Mouse (Mus musculus): ENCODE data around the gene Plxnc1. TPM values are rescaled to one million over a fixed set of nuclear protein-coding genes. Genes with fewer than 3 reads are reported as not detected.

Gene Plxnc1
- polyA plus RNA-seq, 1 experiment: 31.1 TPM

- TF ChIP-seq CTCF (IDR thresholded peaks at IDR 0.05; ENCODE audit: borderline replicate concordance, extremely low read depth, insufficient read depth, insufficient read length) (no peak), POLR2A (IDR thresholded peaks at IDR 0.05; ENCODE audit: borderline replicate concordance, extremely low read depth, insufficient read depth, insufficient read length, poor library complexity, severe bottlenecking) (no peak)
- no peak for DNase-seq (ENCODE audit: low read depth)
Observed at GRCm38 (mm10) chr10:94934151-94934614, 10.5 kb downstream of the Plxnc1 start.

GRCm38 (mm10) chr10:94931961-94932832 lies 12.4 kb downstream of the Plxnc1 start:
- TF ChIP-seq CTCF (IDR thresholded peaks at IDR 0.05; ENCODE audit: borderline replicate concordance, extremely low read depth, insufficient read depth, insufficient read length) (no peak), POLR2A (IDR thresholded peaks at IDR 0.05; ENCODE audit: borderline replicate concordance, extremely low read depth, insufficient read depth, insufficient read length, poor library complexity, severe bottlenecking) (no peak)
- DNase-seq (ENCODE audit: low read depth): peak; percentile 56

- TF ChIP-seq CTCF (IDR thresholded peaks at IDR 0.05; ENCODE audit: borderline replicate concordance, extremely low read depth, insufficient read depth, insufficient read length) (no peak), POLR2A (IDR thresholded peaks at IDR 0.05; ENCODE audit: borderline replicate concordance, extremely low read depth, insufficient read depth, insufficient read length, poor library complexity, severe bottlenecking) (no peak)
- DNase-seq (ENCODE audit: low read depth): no peak
Observed at GRCm38 (mm10) chr10:94928164-94928563, 16.5 kb downstream of the Plxnc1 start.

- peak; percentile 67 for DNase-seq (ENCODE audit: low read depth)
- TF ChIP-seq CTCF (IDR thresholded peaks at IDR 0.05; ENCODE audit: borderline replicate concordance, extremely low read depth, insufficient read depth, insufficient read length) (no peak), POLR2A (IDR thresholded peaks at IDR 0.05; ENCODE audit: borderline replicate concordance, extremely low read depth, insufficient read depth, insufficient read length, poor library complexity, severe bottlenecking) (no peak)
Observed at GRCm38 (mm10) chr10:94926297-94926696, 18.3 kb downstream of the Plxnc1 start.

GRCm38 (mm10) chr10:94924878-94925277 lies 19.8 kb downstream of the Plxnc1 start:
- TF ChIP-seq POLR2A (IDR thresholded peaks at IDR 0.05; ENCODE audit: borderline replicate concordance, extremely low read depth, insufficient read depth, insufficient read length, poor library complexity, severe bottlenecking): no peak
- no peak for TF ChIP-seq CTCF (IDR thresholded peaks at IDR 0.05; ENCODE audit: borderline replicate concordance, extremely low read depth, insufficient read depth, insufficient read length)
- DNase-seq (ENCODE audit: low read depth): no peak

- DNase-seq (ENCODE audit: low read depth): no peak
- TF ChIP-seq POLR2A (IDR thresholded peaks at IDR 0.05; ENCODE audit: borderline replicate concordance, extremely low read depth, insufficient read depth, insufficient read length, poor library complexity, severe bottlenecking): no peak
Observed at GRCm38 (mm10) chr10:94924450-94924849, 20.2 kb downstream of the Plxnc1 start.

- no peak for TF ChIP-seq POLR2A (IDR thresholded peaks at IDR 0.05; ENCODE audit: borderline replicate concordance, extremely low read depth, insufficient read depth, insufficient read length, poor library complexity, severe bottlenecking)
- TF ChIP-seq CTCF (IDR thresholded peaks at IDR 0.05; ENCODE audit: borderline replicate concordance, extremely low read depth, insufficient read depth, insufficient read length): no peak
- DNase-seq (ENCODE audit: low read depth): no peak
Observed at GRCm38 (mm10) chr10:94923337-94923762, 21.3 kb downstream of the Plxnc1 start.

GRCm38 (mm10) chr10:94922848-94923247 lies 21.8 kb downstream of the Plxnc1 start:
- TF ChIP-seq POLR2A (IDR thresholded peaks at IDR 0.05; ENCODE audit: borderline replicate concordance, extremely low read depth, insufficient read depth, insufficient read length, poor library complexity, severe bottlenecking) (no peak), CTCF (IDR thresholded peaks at IDR 0.05; ENCODE audit: borderline replicate concordance, extremely low read depth, insufficient read depth, insufficient read length) (no peak)
- no peak for DNase-seq (ENCODE audit: low read depth)

GRCm38 (mm10) chr10:94921751-94922150 lies 22.9 kb downstream of the Plxnc1 start:
- DNase-seq (ENCODE audit: low read depth): no peak
- TF ChIP-seq CTCF (IDR thresholded peaks at IDR 0.05; ENCODE audit: borderline replicate concordance, extremely low read depth, insufficient read depth, insufficient read length) (no peak), POLR2A (IDR thresholded peaks at IDR 0.05; ENCODE audit: borderline replicate concordance, extremely low read depth, insufficient read depth, insufficient read length, poor library complexity, severe bottlenecking) (no peak)

GRCm38 (mm10) chr10:94920526-94920925 lies 24.1 kb downstream of the Plxnc1 start:
- TF ChIP-seq CTCF (IDR thresholded peaks at IDR 0.05; ENCODE audit: borderline replicate concordance, extremely low read depth, insufficient read depth, insufficient read length) (no peak), POLR2A (IDR thresholded peaks at IDR 0.05; ENCODE audit: borderline replicate concordance, extremely low read depth, insufficient read depth, insufficient read length, poor library complexity, severe bottlenecking) (no peak)
- peak; percentile 22 for DNase-seq (ENCODE audit: low read depth)

GRCm38 (mm10) chr10:94919960-94920359 lies 24.7 kb downstream of the Plxnc1 start:
- no peak for DNase-seq (ENCODE audit: low read depth)
- no peak for TF ChIP-seq CTCF (IDR thresholded peaks at IDR 0.05; ENCODE audit: borderline replicate concordance, extremely low read depth, insufficient read depth, insufficient read length)
- no peak for TF ChIP-seq POLR2A (IDR thresholded peaks at IDR 0.05; ENCODE audit: borderline replicate concordance, extremely low read depth, insufficient read depth, insufficient read length, poor library complexity, severe bottlenecking)

- TF ChIP-seq CTCF (IDR thresholded peaks at IDR 0.05; ENCODE audit: borderline replicate concordance, extremely low read depth, insufficient read depth, insufficient read length): no peak
- no peak for TF ChIP-seq POLR2A (IDR thresholded peaks at IDR 0.05; ENCODE audit: borderline replicate concordance, extremely low read depth, insufficient read depth, insufficient read length, poor library complexity, severe bottlenecking)
- DNase-seq (ENCODE audit: low read depth): no peak
Observed at GRCm38 (mm10) chr10:94919552-94919951, 25.1 kb downstream of the Plxnc1 start.
